Mouse (Mus musculus): Measurements from ENCODE around the gene Suv39h1. TPM values are rescaled to one million over a fixed set of nuclear protein-coding genes. Genes with fewer than 3 reads are reported as not detected.
"Not testable (repeated sequence)": the region's sequence is repeated elsewhere in the genome, so short reads cannot be mapped to it uniquely, and the experiment has no call there.

Suv39h1 gene
- total and polyA plus RNA-seq, 3 experiments, result 3.6 to 4.6 (median 3.9) TPM

DNA sequence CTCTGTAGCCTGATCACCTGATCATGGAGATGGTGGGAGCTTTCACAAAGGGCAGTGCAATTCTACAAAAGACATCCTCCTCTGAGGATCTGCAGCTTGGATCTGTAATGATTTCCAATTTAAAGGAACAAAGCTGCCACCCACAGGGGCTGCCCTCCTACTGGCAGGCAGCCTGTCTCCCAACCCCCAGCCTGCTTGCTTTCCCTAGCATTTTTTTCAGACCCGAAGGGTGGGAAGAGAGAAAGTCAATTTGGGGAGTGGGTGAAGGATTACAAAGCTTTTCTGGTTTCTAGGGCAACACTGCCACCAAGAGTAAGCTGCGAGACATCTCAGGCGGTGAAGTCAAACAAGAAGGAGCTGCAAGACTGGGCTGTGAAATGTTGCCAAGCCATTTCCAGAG lies 26.5 kb upstream of the Suv39h1 start:
- H3K36me3 ChIP-seq (ENCODE audit: control insufficient read depth, insufficient read depth, low read length), result no peaks in the 10 kb centered on the region
- H3K27ac ChIP-seq, result no peak overlapping the region
- no peak overlapping the region for H3K4me3 ChIP-seq
- no peak for DNase-seq
- intact Hi-C loops (cut with DNase I), result no loop called here
- TF ChIP-seq POLR2A (IDR thresholded peaks at IDR 0.05; ENCODE audit: insufficient read depth, low read depth, low read length) (no peak), EP300 (IDR thresholded peaks at IDR 0.05; ENCODE audit: insufficient read depth, low read depth, low read length) (no peak), CTCF (IDR thresholded peaks at IDR 0.05) (no peak)
- no peaks in the 10 kb centered on the region for H3K27me3 ChIP-seq (ENCODE audit: control insufficient read depth, insufficient read depth, low read length)
- H3K4me1 ChIP-seq (ENCODE audit: control insufficient read depth, insufficient read depth, low read length), result no peaks in the 10 kb centered on the region
- no peaks in the 10 kb centered on the region for H3K79me2 ChIP-seq (replicated peaks; ENCODE audit: control insufficient read depth, insufficient read depth, low read length)
- WGBS, result 29% methylated on average over 3 of the region's 3 CpGs
- no peak overlapping the region for H3K9ac ChIP-seq (ENCODE audit: low read depth, low read length)

GRCm38 (mm10) chrX:8099435-8099834 lies 24.9 kb upstream of the Suv39h1 start:
- Histone ChIP-seq H3K27ac (no peak overlapping the region), H3K4me3 (no peak overlapping the region), H3K79me2 (replicated peaks; ENCODE audit: control insufficient read depth, insufficient read depth, low read length) (no peaks in the 10 kb centered on the region), H3K36me3 (ENCODE audit: control insufficient read depth, insufficient read depth, low read length) (no peaks in the 10 kb centered on the region), H3K4me1 (ENCODE audit: control insufficient read depth, insufficient read depth, low read length) (no peaks in the 10 kb centered on the region), H3K27me3 (ENCODE audit: control insufficient read depth, insufficient read depth, low read length) (no peaks in the 10 kb centered on the region), H3K9ac (ENCODE audit: low read depth, low read length) (no peak overlapping the region)
- DNase-seq, result no peak
- WGBS, result 50% methylated on average over 4 of the region's 4 CpGs
- TF ChIP-seq POLR2A (IDR thresholded peaks at IDR 0.05; ENCODE audit: insufficient read depth, low read depth, low read length) (no peak), EP300 (IDR thresholded peaks at IDR 0.05; ENCODE audit: insufficient read depth, low read depth, low read length) (no peak), CTCF (IDR thresholded peaks at IDR 0.05) (no peak)
- intact Hi-C loops (cut with DNase I), result no loop called here

GRCm38 (mm10) chrX:8096787-8097242 lies 22.3 kb upstream of the Suv39h1 start:
- Histone ChIP-seq H3K27ac (peak overlapping the region; percentile 91), H3K36me3 (ENCODE audit: control insufficient read depth, insufficient read depth, low read length) (no peaks in the 10 kb centered on the region), H3K9ac (ENCODE audit: low read depth, low read length) (peak overlapping the region; percentile 74), H3K79me2 (replicated peaks; ENCODE audit: control insufficient read depth, insufficient read depth, low read length) (no peaks in the 10 kb centered on the region), H3K4me1 (ENCODE audit: control insufficient read depth, insufficient read depth, low read length) (no peaks in the 10 kb centered on the region), H3K27me3 (ENCODE audit: control insufficient read depth, insufficient read depth, low read length) (no peaks in the 10 kb centered on the region), H3K4me3 (peak overlapping the region; percentile 36)
- TF ChIP-seq CTCF (IDR thresholded peaks at IDR 0.05), result no peak
- TF ChIP-seq EP300 (IDR thresholded peaks at IDR 0.05; ENCODE audit: insufficient read depth, low read depth, low read length), result no peak
- TF ChIP-seq POLR2A (IDR thresholded peaks at IDR 0.05; ENCODE audit: insufficient read depth, low read depth, low read length), result peak; percentile 49; the same call in 1 of the 2 replicates
- WGBS, result 20% methylated on average over 19 of the region's 19 CpGs
- DNase-seq, result peak; percentile 94 to 96
- intact Hi-C loops (cut with DNase I), result no loop called here

DNA sequence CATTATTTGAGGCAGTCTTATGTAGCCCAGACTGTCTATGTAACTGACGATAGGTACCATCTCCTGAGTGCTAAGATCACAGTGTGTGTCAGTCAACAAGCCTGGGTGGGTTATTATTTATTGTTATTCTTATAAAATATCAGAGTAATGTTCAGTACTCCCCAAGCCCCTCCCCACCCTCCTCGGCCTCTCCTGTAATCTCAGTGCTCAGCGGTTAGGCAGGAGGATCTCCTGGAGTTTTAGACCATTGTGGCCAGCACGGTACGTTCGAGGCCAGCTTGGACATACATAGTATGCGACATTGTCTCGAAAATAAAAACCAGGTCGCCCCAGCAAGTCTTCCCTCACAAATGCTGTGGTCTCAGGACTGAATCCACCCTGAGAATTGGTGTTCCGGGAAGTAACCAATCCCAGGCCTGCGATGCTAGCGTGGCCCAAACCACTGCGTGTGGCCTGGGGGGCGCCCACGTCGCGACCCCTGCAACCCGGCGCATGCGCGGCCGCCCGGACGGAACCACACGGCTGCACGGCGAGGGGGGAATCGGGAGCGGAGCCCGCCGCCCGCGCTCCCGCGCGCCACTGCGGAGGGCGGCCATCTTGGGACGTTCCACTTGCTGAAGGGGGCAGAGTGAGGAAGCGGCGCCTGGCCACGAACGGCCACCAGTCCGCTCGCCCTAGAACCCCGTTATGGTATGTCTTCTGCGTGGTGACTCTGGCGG lies 21.7 kb upstream of the Suv39h1 start:
- Histone ChIP-seq H3K4me3 (peak overlapping the region; percentile 36), H3K27ac (peak overlapping the region; percentile 91), H3K9ac (ENCODE audit: low read depth, low read length) (peak overlapping the region; percentile 74)
- H3K36me3 ChIP-seq (ENCODE audit: control insufficient read depth, insufficient read depth, low read length); H3K27me3 ChIP-seq (ENCODE audit: control insufficient read depth, insufficient read depth, low read length); intact Hi-C loops (cut with DNase I); H3K4me1 ChIP-seq (ENCODE audit: control insufficient read depth, insufficient read depth, low read length); H3K79me2 ChIP-seq (replicated peaks; ENCODE audit: control insufficient read depth, insufficient read depth, low read length): not testable (repeated sequence)
- WGBS, result 35% methylated on average over 25 of the region's 48 CpGs
- peak; percentile 89 to 93 for DNase-seq

DNA sequence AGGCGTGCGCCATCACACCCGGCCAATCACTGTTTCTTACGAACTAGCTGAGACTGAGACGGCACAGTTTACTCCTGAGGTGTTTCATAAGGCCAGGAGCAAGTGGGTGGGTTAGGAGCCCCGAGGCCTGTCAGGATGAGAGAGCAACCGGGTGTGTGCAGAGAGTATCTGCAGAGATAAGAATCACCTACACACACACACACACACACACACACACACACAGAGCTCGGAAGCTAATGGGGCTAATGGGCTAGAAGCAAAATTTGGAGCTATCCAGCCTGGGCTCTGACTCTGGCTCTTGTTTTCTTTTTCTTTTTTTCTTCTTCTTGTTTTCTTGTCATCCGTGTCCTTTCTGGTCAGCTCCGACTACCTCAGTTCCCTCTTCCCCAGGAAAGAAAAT lies 21.0 kb upstream of the Suv39h1 start:
- no peaks in the 10 kb centered on the region for H3K36me3 ChIP-seq (ENCODE audit: control insufficient read depth, insufficient read depth, low read length)
- no peak overlapping the region for H3K4me3 ChIP-seq
- H3K27ac ChIP-seq, result no peak overlapping the region
- no peaks in the 10 kb centered on the region for H3K4me1 ChIP-seq (ENCODE audit: control insufficient read depth, insufficient read depth, low read length)
- TF ChIP-seq EP300 (IDR thresholded peaks at IDR 0.05; ENCODE audit: insufficient read depth, low read depth, low read length), result no peak
- no peaks in the 10 kb centered on the region for H3K79me2 ChIP-seq (replicated peaks; ENCODE audit: control insufficient read depth, insufficient read depth, low read length)
- no peaks in the 10 kb centered on the region for H3K27me3 ChIP-seq (ENCODE audit: control insufficient read depth, insufficient read depth, low read length)
- 66% methylated on average over 10 of the region's 10 CpGs for WGBS
- intact Hi-C loops (cut with DNase I), result no loop called here
- DNase-seq, result no peak
- H3K9ac ChIP-seq (ENCODE audit: low read depth, low read length), result no peak overlapping the region

- DNase-seq; intact Hi-C loops (cut with DNase I): not testable (repeated sequence)
Measured at GRCm38 (mm10) chrX:8090954-8091347, 16.4 kb upstream of the Suv39h1 start.

More at GRCm38 (mm10) chrX:8090954-8091347, 16.4 kb upstream of the Suv39h1 start:
- not testable (repeated sequence) for H3K4me1 ChIP-seq (ENCODE audit: control insufficient read depth, insufficient read depth, low read length); H3K9ac ChIP-seq (ENCODE audit: low read depth, low read length); H3K27ac ChIP-seq; H3K4me3 ChIP-seq; H3K79me2 ChIP-seq (replicated peaks; ENCODE audit: control insufficient read depth, insufficient read depth, low read length); H3K27me3 ChIP-seq (ENCODE audit: control insufficient read depth, insufficient read depth, low read length); H3K36me3 ChIP-seq (ENCODE audit: control insufficient read depth, insufficient read depth, low read length)
- WGBS, result 67% methylated on average over 5 of the region's 5 CpGs

Measured in heart, adult 2 months (tissue).